Mouse (Mus musculus) embryonic facial prominence, embryonic 14.5 days (tissue): Measurements from ENCODE around the gene Gm44965. TPM values are rescaled to one million over a fixed set of nuclear protein-coding genes. Genes with fewer than 3 reads are reported as not detected.

Source experiments
- ATAC-seq: fragments of 200-750 bp; cut with Nextera tagmentation; 2 replicates; pipeline ENCODE4 v1.8.0; 2017; ENCODE audit warnings: low read depth, moderate number of reproducible peaks, moderate TSS enrichment
- DNase-seq: peaks from one replicate; pipeline ENCODE4 v3.0.0-alpha.2; 2015; ENCODE audit warnings: low spot score
- H3K27ac ChIP-seq: fragments of 300-500 bp; sonication (generic); replicated peaks from 2 replicates; pipeline ENCODE4 v1.5.1; 2014; ENCODE audit warnings: low read depth, mild to moderate bottlenecking, low read length, moderate library complexity
- H3K27me3 ChIP-seq: fragments of 300-500 bp; sonication (generic); replicated peaks from 2 replicates; pipeline ENCODE4 v1.6.1; 2014; ENCODE audit warnings: low read length; ENCODE audit not compliant: control insufficient read depth, insufficient read depth
- H3K36me3 ChIP-seq: fragments of 300-500 bp; sonication (generic); 2 replicates; pipeline ENCODE4 v1.6.1; 2014; ENCODE audit warnings: low read length, mixed read lengths; ENCODE audit not compliant: control insufficient read depth, insufficient read depth
- H3K4me1 ChIP-seq: fragments of 300-500 bp; sonication (generic); 2 replicates; pipeline ENCODE4 v1.6.1; 2014; ENCODE audit warnings: antibody characterized with exemption, low read length; ENCODE audit not compliant: control insufficient read depth, insufficient read depth
- H3K4me2 ChIP-seq: fragments of 300-500 bp; sonication (generic); 2 replicates; pipeline ENCODE4 v1.6.1; 2014; ENCODE audit warnings: low read depth, mild to moderate bottlenecking, low read length, moderate library complexity, mixed read lengths
- H3K4me3 ChIP-seq: fragments of 300-500 bp; sonication (generic); 2 replicates; pipeline ENCODE4 v1.5.1; 2014; ENCODE audit warnings: low read depth, mild to moderate bottlenecking, low read length
- H3K9ac ChIP-seq: fragments of 300-500 bp; sonication (generic); 2 replicates; pipeline ENCODE4 v1.6.1; 2014; ENCODE audit warnings: low read depth, mild to moderate bottlenecking, low read length, moderate library complexity, mixed read lengths
- H3K9me3 ChIP-seq: fragments of 300-500 bp; sonication (generic); 2 replicates; pipeline ENCODE4 v1.6.1; 2016; ENCODE audit warnings: low read length; ENCODE audit not compliant: control insufficient read depth
- WGBS: fragments of 180-500 bp; shearing (Covaris S2); extraction: QIAGEN DNeasy Blood & Tissue Kit; methylation state at CpG from one replicate; pipeline ENCODE4 v1.1.7; 2014; 5-methylcytosine and 5-hydroxymethylcytosine counted together
- polyA plus RNA-seq: library from polyadenylated mRNA; unstranded; fragments of >200 nt; fragmentation: Nextera tagmentation; extraction: Ambion mirVana; gene quantifications from 2 replicates; pipeline ENCODE4 v1.2.1, GENCODE M21; 2014

Gene Gm44965
- polyA plus RNA-seq, 1 experiment from 2014 or later: not detected

DNA sequence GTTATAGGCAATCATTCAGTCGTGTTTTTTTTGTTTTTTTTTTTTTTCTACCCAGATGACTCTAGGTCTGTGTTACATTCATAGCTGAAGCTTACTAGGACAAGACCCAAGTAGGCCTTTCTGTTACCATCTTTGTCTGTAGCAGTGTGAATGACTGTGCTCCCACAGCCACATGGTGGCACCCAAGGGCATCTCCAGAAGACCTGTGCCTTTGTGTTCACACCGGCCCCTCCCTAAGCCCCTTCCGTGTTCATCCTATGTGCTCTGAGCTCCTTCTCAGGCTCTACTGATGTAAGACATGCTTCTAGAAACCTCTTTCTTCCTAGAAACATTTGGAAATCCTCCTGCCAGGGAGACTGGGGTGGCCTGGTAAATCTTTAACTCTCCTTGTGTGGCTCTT is 53.3 kb downstream of the Gm44965 start, which contains the start of gene Gimap8:
Gene Gimap8 (plus strand): TSS at position 240 of the 400 bp plus-strand sequence.
- DNase-seq (peak; percentile 55), ATAC-seq (no peak)
- H3K9ac ChIP-seq: no peak within 1 kb of the TSS
- 49% methylated on average over 3 of the region's 3 CpGs for WGBS
- no peaks in the 10 kb centered on the region for H3K27me3 ChIP-seq
- H3K4me3 ChIP-seq: no peak within 1 kb of the TSS
- H3K9me3 ChIP-seq: no peaks in the 10 kb centered on the region
- no peaks in the 10 kb centered on the region for H3K36me3 ChIP-seq
- H3K27ac ChIP-seq: no peak within 1 kb of the TSS
- no peak within 1 kb of the TSS for H3K4me2 ChIP-seq
- H3K4me1 ChIP-seq: no peaks in the 10 kb centered on the region

DNA sequence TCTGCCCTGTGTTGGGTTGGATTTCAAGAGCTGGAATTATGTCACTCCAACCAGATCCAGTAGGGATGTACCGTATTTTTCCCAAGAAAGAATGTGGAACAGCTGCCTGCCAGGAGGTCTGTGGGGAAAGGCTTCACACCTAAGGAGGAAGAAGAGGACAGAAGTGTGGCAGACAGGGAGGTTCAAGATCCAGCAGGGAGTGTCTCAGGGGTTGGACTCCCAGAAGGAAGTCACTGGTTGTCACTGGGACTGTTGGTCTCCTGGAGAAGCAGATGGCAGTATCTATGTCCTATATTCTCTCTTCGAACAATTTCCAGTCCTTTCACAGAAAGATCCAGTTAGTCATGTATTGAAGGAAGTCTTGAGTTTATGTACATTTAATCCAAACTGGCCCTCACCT is 53.9 kb downstream of the Gm44965 start:
- Histone ChIP-seq H3K4me1 (no peaks in the 10 kb centered on the region), H3K9me3 (no peaks in the 10 kb centered on the region), H3K27ac (no peak overlapping the region), H3K27me3 (no peaks in the 10 kb centered on the region), H3K9ac (no peak overlapping the region), H3K36me3 (no peaks in the 10 kb centered on the region), H3K4me2 (no peak overlapping the region), H3K4me3 (no peak overlapping the region)
- DNase-seq: no peak
- 76% methylated on average over 2 of the region's 2 CpGs for WGBS
- ATAC-seq: no peak

GRCm38 (mm10) chr6:48648779-48649178 is 55.0 kb downstream of the Gm44965 start:
- WGBS: 82% methylated on average over 4 of the region's 4 CpGs
- DNase-seq (no peak), ATAC-seq (no peak)
- no peak overlapping the region for H3K9ac ChIP-seq
- no peaks in the 10 kb centered on the region for H3K36me3 ChIP-seq
- H3K4me2 ChIP-seq: no peak overlapping the region
- H3K4me3 ChIP-seq: no peak overlapping the region
- H3K9me3 ChIP-seq: no peaks in the 10 kb centered on the region
- no peaks in the 10 kb centered on the region for H3K4me1 ChIP-seq
- H3K27me3 ChIP-seq: no peaks in the 10 kb centered on the region
- no peak overlapping the region for H3K27ac ChIP-seq

- Histone ChIP-seq H3K36me3 (no peaks in the 10 kb centered on the region), H3K9me3 (no peaks in the 10 kb centered on the region), H3K9ac (no peak overlapping the region), H3K4me2 (no peak overlapping the region), H3K4me3 (no peak overlapping the region), H3K27me3 (no peaks in the 10 kb centered on the region), H3K27ac (no peak overlapping the region), H3K4me1 (no peaks in the 10 kb centered on the region)
- DNase-seq (no peak), ATAC-seq (no peak)
- WGBS: 84% methylated on average over 9 of the region's 9 CpGs
Observed at GRCm38 (mm10) chr6:48650041-48650440, 56.3 kb downstream of the Gm44965 start.

DNA sequence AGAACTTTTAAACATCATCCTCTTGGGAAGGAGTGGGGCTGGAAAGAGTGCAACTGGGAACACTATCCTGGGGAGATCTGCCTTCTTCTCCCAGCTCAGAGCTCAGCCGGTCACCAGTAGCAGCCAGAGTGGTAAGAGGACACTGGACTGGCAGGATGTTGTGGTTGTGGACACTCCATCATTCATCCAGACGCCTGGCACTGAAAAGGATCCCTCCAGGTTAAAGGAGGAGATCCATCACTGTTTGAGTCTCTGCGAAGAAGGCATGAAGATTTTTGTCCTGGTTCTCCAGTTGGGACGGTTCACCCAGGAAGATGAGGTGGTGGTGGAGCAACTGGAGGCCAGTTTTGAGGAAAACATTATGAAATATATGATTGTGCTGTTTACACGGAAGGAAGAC is 65.0 kb downstream of the Gm44965 start:
- DNase-seq (no peak), ATAC-seq (no peak)
- 73% methylated on average over 5 of the region's 5 CpGs for WGBS
- no peak overlapping the region for H3K27ac ChIP-seq
- H3K4me3 ChIP-seq: no peak overlapping the region
- H3K4me1 ChIP-seq: no peaks in the 10 kb centered on the region
- no peak overlapping the region for H3K4me2 ChIP-seq
- no peaks in the 10 kb centered on the region for H3K36me3 ChIP-seq
- H3K9me3 ChIP-seq: no peaks in the 10 kb centered on the region
- H3K27me3 ChIP-seq: no peaks in the 10 kb centered on the region
- no peak overlapping the region for H3K9ac ChIP-seq

DNA sequence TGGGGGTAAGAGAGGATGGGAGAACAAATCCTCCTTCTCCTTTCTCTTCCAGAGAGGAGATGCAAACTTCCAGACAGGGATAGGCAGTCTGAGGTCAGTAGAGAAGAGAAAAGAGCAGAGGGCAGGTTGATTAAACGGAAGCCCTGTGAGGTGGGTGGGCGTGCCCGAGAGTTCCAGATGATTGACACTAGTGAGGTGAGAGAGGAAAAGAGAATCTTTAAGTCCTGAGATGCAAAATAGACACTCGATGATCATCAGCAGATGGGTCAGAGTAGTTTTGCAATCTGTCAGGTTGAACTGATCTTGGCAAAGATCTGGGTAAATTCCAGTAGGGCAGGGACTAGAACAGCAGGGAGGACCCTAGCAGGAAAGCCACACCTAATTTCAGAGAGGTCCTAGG is 71.0 kb downstream of the Gm44965 start:
- Histone ChIP-seq H3K4me3 (no peak overlapping the region), H3K4me1 (no peaks in the 10 kb centered on the region), H3K27me3 (no peaks in the 10 kb centered on the region), H3K9me3 (no peaks in the 10 kb centered on the region), H3K4me2 (no peak overlapping the region), H3K9ac (no peak overlapping the region), H3K36me3 (no peaks in the 10 kb centered on the region), H3K27ac (no peak overlapping the region)
- ATAC-seq (no peak), DNase-seq (no peak)
- 84% methylated on average over 4 of the region's 4 CpGs for WGBS

DNA sequence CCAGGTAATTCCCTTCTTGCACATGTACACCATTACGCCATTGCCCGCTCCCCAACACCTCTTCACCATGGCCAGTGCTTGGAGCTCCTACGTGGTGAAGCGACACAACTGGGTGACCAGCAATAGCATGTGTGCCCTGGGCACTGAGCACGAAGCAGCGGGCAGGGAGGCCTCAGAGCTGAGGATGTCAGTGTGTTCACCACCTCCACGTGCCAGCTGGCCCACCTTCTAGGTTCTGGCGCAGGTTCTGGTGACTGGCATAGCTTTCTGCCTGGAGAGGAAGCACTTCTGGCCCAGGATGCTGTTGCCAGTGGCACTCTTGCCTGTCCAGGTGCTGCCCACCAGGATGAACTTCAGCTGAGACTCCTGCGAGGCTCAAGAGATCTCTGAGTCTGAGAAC is 71.7 kb downstream of the Gm44965 start:
- no peaks in the 10 kb centered on the region for H3K4me1 ChIP-seq
- no peak overlapping the region for H3K27ac ChIP-seq
- ATAC-seq: no peak
- H3K9ac ChIP-seq: no peak overlapping the region
- 87% methylated on average over 9 of the region's 9 CpGs for WGBS
- no peaks in the 10 kb centered on the region for H3K9me3 ChIP-seq
- no peak overlapping the region for H3K4me3 ChIP-seq
- H3K36me3 ChIP-seq: no peaks in the 10 kb centered on the region
- no peak overlapping the region for H3K4me2 ChIP-seq
- no peaks in the 10 kb centered on the region for H3K27me3 ChIP-seq
- DNase-seq: no peak

- no peak overlapping the region for H3K27ac ChIP-seq
- H3K9me3 ChIP-seq: no peaks in the 10 kb centered on the region
- H3K4me3 ChIP-seq: no peak overlapping the region
- H3K9ac ChIP-seq: no peak overlapping the region
- DNase-seq: no peak
- no peak for ATAC-seq
- no peak overlapping the region for H3K4me2 ChIP-seq
- no peaks in the 10 kb centered on the region for H3K36me3 ChIP-seq
- no peaks in the 10 kb centered on the region for H3K27me3 ChIP-seq
- 48% methylated on average over 7 of the region's 7 CpGs for WGBS
- H3K4me1 ChIP-seq: no peaks in the 10 kb centered on the region
Observed at GRCm38 (mm10) chr6:48666159-48666586, 72.4 kb downstream of the Gm44965 start.

- no peak overlapping the region for H3K27ac ChIP-seq
- ATAC-seq: no peak
- H3K36me3 ChIP-seq: no peaks in the 10 kb centered on the region
- H3K4me2 ChIP-seq: no peak overlapping the region
- H3K9ac ChIP-seq: no peak overlapping the region
- no peaks in the 10 kb centered on the region for H3K4me1 ChIP-seq
- DNase-seq: no peak
- H3K27me3 ChIP-seq: no peaks in the 10 kb centered on the region
- no peaks in the 10 kb centered on the region for H3K9me3 ChIP-seq
- H3K4me3 ChIP-seq: no peak overlapping the region
Observed at GRCm38 (mm10) chr6:48668022-48668421, 74.3 kb downstream of the Gm44965 start.
